Mouse (Mus musculus): ENCODE measurements around the gene Itga6. TPM values are rescaled to one million over a fixed set of nuclear protein-coding genes. Genes with fewer than 3 reads are reported as not detected.

The Itga6 gene
- polyA plus RNA-seq, 1 experiment = 33.1 TPM

- peaks cover 13% of the 10 kb centered on the region for H3K79me3 ChIP-seq (ENCODE audit: low read depth)
- no peak overlapping the region for H3ac ChIP-seq (ENCODE audit: control insufficient read depth, insufficient read length, low read depth)
These were observed 64.0 kb downstream of the Itga6 start for GRCm38 (mm10) chr2:71809289-71809860.

GRCm38 (mm10) chr2:71810010-71810409, 64.6 kb downstream of the Itga6 start:
- H3K4me3 ChIP-seq (ENCODE audit: insufficient read depth, poor library complexity, severe bottlenecking) = no peak overlapping the region
- peaks cover 11% of the 10 kb centered on the region for H3K79me3 ChIP-seq (ENCODE audit: low read depth)
- H3ac ChIP-seq (ENCODE audit: control insufficient read depth, insufficient read length, low read depth) = no peak overlapping the region
- no peaks in the 10 kb centered on the region for H3K36me3 ChIP-seq (ENCODE audit: control insufficient read depth, insufficient read depth)
- TF ChIP-seq MYOG (IDR thresholded peaks at IDR 0.05; ENCODE audit: control insufficient read depth, extremely low read depth, insufficient read length) = no peak
- no peak for TF ChIP-seq FOSL1 (IDR thresholded peaks at IDR 0.05; ENCODE audit: insufficient read depth, low read length, poor library complexity, severe bottlenecking)
- TF ChIP-seq CTCF (IDR thresholded peaks at IDR 0.05; ENCODE audit: control insufficient read depth, insufficient read depth, insufficient read length) = no peak
- no peak for TF ChIP-seq USF1 (IDR thresholded peaks at IDR 0.05; ENCODE audit: low read depth)
- no peak for TF ChIP-seq MYOD1 (IDR thresholded peaks at IDR 0.05; ENCODE audit: control insufficient read depth, insufficient read length, low read depth)
- no peak for TF ChIP-seq MAX (IDR thresholded peaks at IDR 0.05)
- H3K27me3 ChIP-seq (ENCODE audit: control insufficient read depth, insufficient read depth, insufficient read length) = no peaks in the 10 kb centered on the region
- peaks cover 60% of the 10 kb centered on the region for H3K79me2 ChIP-seq (ENCODE audit: control insufficient read depth, insufficient read depth)

More at GRCm38 (mm10) chr2:71809289-71809860, 64.0 kb downstream of the Itga6 start:
- Histone ChIP-seq H3K79me2 (ENCODE audit: control insufficient read depth, insufficient read depth) (peaks cover 57% of the 10 kb centered on the region), H3K27me3 (ENCODE audit: control insufficient read depth, insufficient read depth, insufficient read length) (no peaks in the 10 kb centered on the region), H3K4me3 (ENCODE audit: insufficient read depth, poor library complexity, severe bottlenecking) (no peak overlapping the region), H3K36me3 (ENCODE audit: control insufficient read depth, insufficient read depth) (no peaks in the 10 kb centered on the region)
- TF ChIP-seq CTCF (IDR thresholded peaks at IDR 0.05; ENCODE audit: control insufficient read depth, insufficient read depth, insufficient read length) (no peak), MYOG (IDR thresholded peaks at IDR 0.05; ENCODE audit: control insufficient read depth, extremely low read depth, insufficient read length) (no peak), MAX (IDR thresholded peaks at IDR 0.05) (no peak), CEBPB (IDR thresholded peaks at IDR 0.05; ENCODE audit: low read depth) (no peak), FOSL1 (IDR thresholded peaks at IDR 0.05; ENCODE audit: insufficient read depth, low read length, poor library complexity, severe bottlenecking) (no peak), USF1 (IDR thresholded peaks at IDR 0.05; ENCODE audit: low read depth) (no peak), MYOD1 (IDR thresholded peaks at IDR 0.05; ENCODE audit: control insufficient read depth, insufficient read length, low read depth) (no peak)

DNA sequence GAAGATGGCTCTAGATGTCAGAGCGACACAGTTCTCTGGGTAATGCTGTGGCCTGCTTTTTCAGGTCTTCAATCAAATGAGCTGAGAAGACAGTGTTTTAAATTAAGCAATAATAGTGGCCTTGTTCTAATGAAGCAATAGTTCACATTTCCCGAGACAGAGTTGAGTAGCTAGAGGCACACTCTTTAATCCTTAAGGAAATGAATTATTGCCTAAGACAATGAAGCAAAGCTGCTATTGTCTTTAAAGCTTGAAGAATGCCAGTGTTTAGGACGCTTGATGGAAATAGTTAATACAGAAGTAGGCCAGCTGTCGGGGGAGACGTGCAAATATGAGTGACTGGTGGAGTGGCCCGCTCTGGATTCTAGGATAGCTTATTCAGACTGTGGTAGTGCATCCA, 65.5 kb downstream of the Itga6 start:
- Histone ChIP-seq H3K4me3 (ENCODE audit: insufficient read depth, poor library complexity, severe bottlenecking) (no peak overlapping the region), H3K79me3 (ENCODE audit: low read depth) (peaks cover 6% of the 10 kb centered on the region), H3K36me3 (ENCODE audit: control insufficient read depth, insufficient read depth) (no peaks in the 10 kb centered on the region), H3K79me2 (ENCODE audit: control insufficient read depth, insufficient read depth) (peaks cover 52% of the 10 kb centered on the region), H3K27me3 (ENCODE audit: control insufficient read depth, insufficient read depth, insufficient read length) (no peaks in the 10 kb centered on the region), H3ac (ENCODE audit: control insufficient read depth, insufficient read length, low read depth) (no peak overlapping the region)
- TF ChIP-seq MYOG (IDR thresholded peaks at IDR 0.05; ENCODE audit: control insufficient read depth, extremely low read depth, insufficient read length) (no peak), MYOD1 (IDR thresholded peaks at IDR 0.05; ENCODE audit: control insufficient read depth, insufficient read length, low read depth) (no peak), USF1 (IDR thresholded peaks at IDR 0.05; ENCODE audit: low read depth) (no peak)

- H3K79me3 ChIP-seq (ENCODE audit: low read depth) = no peaks in the 10 kb centered on the region
- H3K4me3 ChIP-seq (ENCODE audit: insufficient read depth, poor library complexity, severe bottlenecking) = no peak overlapping the region
- H3K79me2 ChIP-seq (ENCODE audit: control insufficient read depth, insufficient read depth) = peaks cover 37% of the 10 kb centered on the region
- TF ChIP-seq CEBPB (IDR thresholded peaks at IDR 0.05; ENCODE audit: low read depth) = no peak
- peak; percentile 79 for TF ChIP-seq CTCF (IDR thresholded peaks at IDR 0.05; ENCODE audit: control insufficient read depth, insufficient read depth, insufficient read length)
- no peaks in the 10 kb centered on the region for H3K27me3 ChIP-seq (ENCODE audit: control insufficient read depth, insufficient read depth, insufficient read length)
- H3K36me3 ChIP-seq (ENCODE audit: control insufficient read depth, insufficient read depth) = no peaks in the 10 kb centered on the region
- H3ac ChIP-seq (ENCODE audit: control insufficient read depth, insufficient read length, low read depth) = no peak overlapping the region
These were observed 67.0 kb downstream of the Itga6 start for GRCm38 (mm10) chr2:71812221-71813021.

DNA sequence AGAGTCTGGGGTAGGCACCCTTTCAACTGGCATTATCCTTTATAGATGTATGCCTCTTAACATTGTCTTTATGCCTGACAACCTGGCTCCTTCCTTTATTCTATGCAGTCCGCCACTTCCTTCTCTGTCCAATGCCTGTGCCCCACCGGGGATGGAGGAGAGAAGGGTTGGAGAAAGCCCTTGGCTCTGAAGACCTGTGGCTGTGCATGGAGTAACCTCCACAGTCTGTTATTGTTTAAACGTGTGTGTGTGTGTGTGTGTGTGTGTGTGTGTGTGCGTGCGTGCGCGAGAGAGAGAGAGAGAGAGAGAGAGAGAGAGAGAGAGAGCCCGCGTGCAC, 67.6 kb downstream of the Itga6 start:
- H3K4me3 ChIP-seq (ENCODE audit: insufficient read depth, poor library complexity, severe bottlenecking) = no peak overlapping the region
- H3K36me3 ChIP-seq (ENCODE audit: control insufficient read depth, insufficient read depth) = no peaks in the 10 kb centered on the region
- H3K79me3 ChIP-seq (ENCODE audit: low read depth) = no peaks in the 10 kb centered on the region
- no peak overlapping the region for H3ac ChIP-seq (ENCODE audit: control insufficient read depth, insufficient read length, low read depth)
- H3K79me2 ChIP-seq (ENCODE audit: control insufficient read depth, insufficient read depth) = peaks cover 31% of the 10 kb centered on the region
- no peak for TF ChIP-seq MYOD1 (IDR thresholded peaks at IDR 0.05; ENCODE audit: control insufficient read depth, insufficient read length, low read depth)
- H3K27me3 ChIP-seq (ENCODE audit: control insufficient read depth, insufficient read depth, insufficient read length) = no peaks in the 10 kb centered on the region

DNA sequence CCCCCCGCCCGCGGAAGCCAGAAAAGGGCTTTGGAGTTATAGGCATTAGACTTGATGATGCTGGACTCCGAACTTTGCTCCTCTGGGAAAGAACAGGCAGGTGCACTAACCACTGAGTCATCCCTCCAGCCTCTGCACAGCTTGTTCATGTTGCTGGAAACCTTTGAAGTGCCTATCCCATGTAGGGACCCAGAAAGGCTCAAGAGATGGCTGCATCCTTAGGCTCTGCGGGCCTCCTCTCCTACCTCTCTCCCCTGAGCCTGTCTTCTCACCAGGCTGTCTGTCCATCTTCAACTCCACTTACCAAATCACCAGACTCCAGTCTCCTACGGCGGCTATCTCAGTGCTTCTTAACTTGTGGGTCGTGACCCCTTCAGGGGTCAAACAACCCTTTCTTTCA, 68.0 kb downstream of the Itga6 start:
- Histone ChIP-seq H3K27me3 (ENCODE audit: control insufficient read depth, insufficient read depth, insufficient read length) (no peaks in the 10 kb centered on the region), H3K79me2 (ENCODE audit: control insufficient read depth, insufficient read depth) (peaks cover 27% of the 10 kb centered on the region), H3ac (ENCODE audit: control insufficient read depth, insufficient read length, low read depth) (no peak overlapping the region), H3K79me3 (ENCODE audit: low read depth) (no peaks in the 10 kb centered on the region), H3K36me3 (ENCODE audit: control insufficient read depth, insufficient read depth) (peaks cover 3% of the 10 kb centered on the region), H3K4me3 (ENCODE audit: insufficient read depth, poor library complexity, severe bottlenecking) (no peak overlapping the region)
- no peak for TF ChIP-seq MAX (IDR thresholded peaks at IDR 0.05)

Measured in C2C12 (cell line).